Mouse (Mus musculus): ENCODE measurements around the gene Gse1. TPM values are rescaled to one million over a fixed set of nuclear protein-coding genes. Genes with fewer than 3 reads are reported as not detected.

The Gse1 gene
- total and polyA plus RNA-seq, 3 experiments: 12.1 to 24.3 (median 21.0) TPM

DNA sequence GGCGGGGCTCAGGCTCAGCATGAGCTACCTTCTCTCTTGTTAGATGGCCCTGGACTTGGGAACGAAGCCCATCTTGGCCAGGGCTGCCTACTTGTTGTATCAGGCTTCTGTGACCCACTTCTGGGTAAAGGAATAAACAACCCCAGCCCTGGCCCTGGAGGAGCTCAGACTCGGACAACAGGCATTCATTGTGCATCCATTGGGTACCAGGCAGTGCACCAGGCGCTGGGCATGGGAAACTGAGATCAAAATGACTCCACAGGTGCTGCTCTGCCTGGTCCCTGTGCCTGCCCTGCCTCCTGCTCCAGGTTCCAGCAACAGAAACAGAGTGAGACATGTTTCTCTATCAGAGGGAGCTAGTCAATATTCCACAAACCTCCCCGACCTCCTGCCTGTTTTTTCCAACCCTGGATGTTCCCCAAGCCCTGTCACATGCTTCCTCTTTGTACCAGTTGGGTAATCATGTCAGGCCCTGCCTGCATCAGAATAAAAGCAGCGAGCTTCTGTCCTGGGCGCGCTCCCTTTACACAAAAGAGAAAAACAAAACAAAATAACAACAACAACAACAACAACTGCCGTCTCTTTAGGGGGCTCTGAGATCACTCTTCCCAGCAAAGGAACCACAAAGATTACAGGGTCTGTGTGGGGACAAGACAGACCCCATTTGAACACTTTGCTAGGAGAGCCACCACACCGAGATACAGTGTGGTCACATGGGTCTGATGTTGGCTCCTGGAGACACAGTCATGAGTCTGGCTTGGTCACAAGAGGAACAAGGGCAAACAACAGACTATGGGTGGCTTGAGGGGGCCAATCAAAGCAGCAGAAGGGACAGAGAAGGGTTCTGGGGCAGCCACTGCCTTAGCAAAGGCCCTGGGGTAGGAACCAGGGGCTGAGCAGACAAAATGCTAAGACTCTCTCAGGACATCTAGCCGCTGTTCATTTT is 391.3 kb downstream of the Gse1 start:
- H3K36me3 ChIP-seq (ENCODE audit: control insufficient read depth, insufficient read depth, low read length): no peaks in the 10 kb centered on the region
- H3K79me2 ChIP-seq (replicated peaks; ENCODE audit: control insufficient read depth, insufficient read depth, low read length): no peaks in the 10 kb centered on the region
- H3K4me1 ChIP-seq (ENCODE audit: control insufficient read depth, insufficient read depth, low read length): no peaks in the 10 kb centered on the region
- no peak overlapping the region for H3K4me3 ChIP-seq
- peak; percentile 41 to 68 for DNase-seq
- WGBS: 54% methylated on average over 11 of the region's 11 CpGs
- H3K9ac ChIP-seq (ENCODE audit: low read depth, low read length): no peak overlapping the region
- intact Hi-C loops (cut with DNase I): no loop called here
- H3K27me3 ChIP-seq (ENCODE audit: control insufficient read depth, insufficient read depth, low read length): no peaks in the 10 kb centered on the region
- peak overlapping the region; percentile 83 for H3K27ac ChIP-seq
- TF ChIP-seq CTCF (IDR thresholded peaks at IDR 0.05) (no peak), EP300 (IDR thresholded peaks at IDR 0.05; ENCODE audit: insufficient read depth, low read depth, low read length) (no peak), POLR2A (IDR thresholded peaks at IDR 0.05; ENCODE audit: insufficient read depth, low read depth, low read length) (no peak)

- Histone ChIP-seq H3K27me3 (ENCODE audit: control insufficient read depth, insufficient read depth, low read length) (no peaks in the 10 kb centered on the region), H3K4me3 (no peak overlapping the region), H3K79me2 (replicated peaks; ENCODE audit: control insufficient read depth, insufficient read depth, low read length) (no peaks in the 10 kb centered on the region), H3K36me3 (ENCODE audit: control insufficient read depth, insufficient read depth, low read length) (no peaks in the 10 kb centered on the region), H3K4me1 (ENCODE audit: control insufficient read depth, insufficient read depth, low read length) (no peaks in the 10 kb centered on the region), H3K27ac (peak overlapping the region; percentile 83), H3K9ac (ENCODE audit: low read depth, low read length) (no peak overlapping the region)
- intact Hi-C loops (cut with DNase I): no loop called here
- 58% methylated on average over 7 of the region's 7 CpGs for WGBS
- no peak for DNase-seq
- TF ChIP-seq POLR2A (IDR thresholded peaks at IDR 0.05; ENCODE audit: insufficient read depth, low read depth, low read length) (no peak), CTCF (IDR thresholded peaks at IDR 0.05) (no peak), EP300 (IDR thresholded peaks at IDR 0.05; ENCODE audit: insufficient read depth, low read depth, low read length) (no peak)
Measured at GRCm38 (mm10) chr8:120620441-120620840, 392.2 kb downstream of the Gse1 start.

DNA sequence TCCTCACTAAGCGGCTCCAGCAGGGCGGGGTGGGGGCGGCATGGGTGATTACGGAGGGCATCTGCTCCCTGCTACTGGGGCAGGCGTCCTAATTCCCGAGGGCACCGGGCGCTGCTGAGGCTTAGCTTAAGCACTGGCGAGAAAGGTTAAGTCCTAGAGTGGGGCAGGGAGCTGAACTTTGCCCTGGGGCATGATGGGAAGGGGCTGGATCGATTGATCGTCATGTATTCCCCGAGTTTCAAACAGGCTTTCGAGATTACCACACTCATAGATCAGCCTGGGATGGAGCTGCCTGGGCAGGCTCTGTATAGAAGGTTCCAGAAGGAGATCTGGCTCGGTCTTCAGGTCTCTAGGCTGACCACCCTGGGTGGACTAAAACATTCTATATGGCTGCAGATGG is 393.9 kb downstream of the Gse1 start:
- no peak overlapping the region for H3K9ac ChIP-seq (ENCODE audit: low read depth, low read length)
- no peak overlapping the region for H3K4me3 ChIP-seq
- no peak for TF ChIP-seq POLR2A (IDR thresholded peaks at IDR 0.05; ENCODE audit: insufficient read depth, low read depth, low read length)
- TF ChIP-seq EP300 (IDR thresholded peaks at IDR 0.05; ENCODE audit: insufficient read depth, low read depth, low read length): no peak
- TF ChIP-seq CTCF (IDR thresholded peaks at IDR 0.05): no peak
- H3K27ac ChIP-seq: no peak overlapping the region
- no peaks in the 10 kb centered on the region for H3K79me2 ChIP-seq (replicated peaks; ENCODE audit: control insufficient read depth, insufficient read depth, low read length)
- no peak for DNase-seq
- intact Hi-C loops (cut with DNase I): no loop called here
- 78% methylated on average over 14 of the region's 14 CpGs for WGBS
- no peaks in the 10 kb centered on the region for H3K4me1 ChIP-seq (ENCODE audit: control insufficient read depth, insufficient read depth, low read length)
- no peaks in the 10 kb centered on the region for H3K27me3 ChIP-seq (ENCODE audit: control insufficient read depth, insufficient read depth, low read length)
- H3K36me3 ChIP-seq (ENCODE audit: control insufficient read depth, insufficient read depth, low read length): no peaks in the 10 kb centered on the region

DNA sequence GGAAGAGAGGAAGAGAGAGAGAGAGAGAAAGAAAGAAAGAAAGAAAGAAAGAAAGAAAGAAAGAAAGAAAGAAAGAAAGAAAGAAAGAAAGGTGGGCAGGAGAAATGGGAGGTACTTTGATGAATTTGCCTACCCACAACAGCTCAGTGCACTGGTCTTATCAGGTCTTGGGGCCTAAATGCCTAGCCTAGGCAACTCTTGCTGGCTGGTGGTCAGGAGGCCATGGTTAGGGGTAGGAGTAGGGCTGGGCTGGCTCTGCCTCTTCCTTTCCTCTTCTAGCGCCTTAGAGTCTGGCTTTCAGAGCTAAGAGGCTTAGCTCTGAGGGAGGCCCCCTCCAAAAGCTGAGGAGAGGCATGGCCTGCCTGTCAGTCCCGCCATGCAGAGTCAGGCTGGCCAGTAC is 395.4 kb downstream of the Gse1 start:
- Histone ChIP-seq H3K4me1 (ENCODE audit: control insufficient read depth, insufficient read depth, low read length) (no peaks in the 10 kb centered on the region), H3K9ac (ENCODE audit: low read depth, low read length) (no peak overlapping the region), H3K4me3 (no peak overlapping the region), H3K27ac (no peak overlapping the region), H3K36me3 (ENCODE audit: control insufficient read depth, insufficient read depth, low read length) (no peaks in the 10 kb centered on the region), H3K27me3 (ENCODE audit: control insufficient read depth, insufficient read depth, low read length) (no peaks in the 10 kb centered on the region), H3K79me2 (replicated peaks; ENCODE audit: control insufficient read depth, insufficient read depth, low read length) (no peaks in the 10 kb centered on the region)
- no peak for DNase-seq
- 68% methylated on average over 2 of the region's 2 CpGs for whole genome bisulfite sequencing
- intact Hi-C loops (cut with DNase I): no loop called here
- TF ChIP-seq EP300 (IDR thresholded peaks at IDR 0.05; ENCODE audit: insufficient read depth, low read depth, low read length) (no peak), POLR2A (IDR thresholded peaks at IDR 0.05; ENCODE audit: insufficient read depth, low read depth, low read length) (no peak), CTCF (IDR thresholded peaks at IDR 0.05) (no peak)

DNA sequence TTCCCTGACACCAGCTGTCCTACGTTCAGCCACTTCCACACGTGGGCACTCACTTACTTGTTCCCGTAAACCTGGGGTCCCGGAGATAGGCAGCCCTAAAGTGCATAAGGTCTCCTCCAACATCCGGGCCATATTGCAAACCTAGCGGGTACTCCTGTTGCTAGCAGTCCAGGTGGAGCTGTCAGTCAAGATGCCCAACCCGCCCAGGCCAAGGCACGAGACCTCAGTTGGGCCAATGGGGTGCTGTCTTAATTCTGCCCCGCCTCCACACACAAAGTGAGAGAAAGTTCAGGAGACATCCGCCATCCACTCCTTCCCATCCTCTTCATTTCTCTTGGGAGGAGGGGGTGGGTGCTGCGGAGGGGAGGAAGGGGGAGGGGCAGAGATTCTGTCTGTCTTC is 398.2 kb downstream of the Gse1 start:
- no peak overlapping the region for H3K9ac ChIP-seq (ENCODE audit: low read depth, low read length)
- H3K36me3 ChIP-seq (ENCODE audit: control insufficient read depth, insufficient read depth, low read length): no peaks in the 10 kb centered on the region
- intact Hi-C loops (cut with DNase I): no loop called here
- H3K79me2 ChIP-seq (replicated peaks; ENCODE audit: control insufficient read depth, insufficient read depth, low read length): no peaks in the 10 kb centered on the region
- DNase-seq: no peak
- no peaks in the 10 kb centered on the region for H3K27me3 ChIP-seq (ENCODE audit: control insufficient read depth, insufficient read depth, low read length)
- no peak overlapping the region for H3K27ac ChIP-seq
- WGBS: 79% methylated on average over 11 of the region's 11 CpGs
- no peaks in the 10 kb centered on the region for H3K4me1 ChIP-seq (ENCODE audit: control insufficient read depth, insufficient read depth, low read length)
- no peak overlapping the region for H3K4me3 ChIP-seq
- no peak for TF ChIP-seq CTCF (IDR thresholded peaks at IDR 0.05)
- TF ChIP-seq EP300 (IDR thresholded peaks at IDR 0.05; ENCODE audit: insufficient read depth, low read depth, low read length): no peak
- TF ChIP-seq POLR2A (IDR thresholded peaks at IDR 0.05; ENCODE audit: insufficient read depth, low read depth, low read length): no peak

GRCm38 (mm10) chr8:120627298-120627697 is 399.0 kb downstream of the Gse1 start:
- Histone ChIP-seq H3K36me3 (ENCODE audit: control insufficient read depth, insufficient read depth, low read length) (no peaks in the 10 kb centered on the region), H3K79me2 (replicated peaks; ENCODE audit: control insufficient read depth, insufficient read depth, low read length) (no peaks in the 10 kb centered on the region), H3K27me3 (ENCODE audit: control insufficient read depth, insufficient read depth, low read length) (no peaks in the 10 kb centered on the region), H3K27ac (no peak overlapping the region), H3K4me1 (ENCODE audit: control insufficient read depth, insufficient read depth, low read length) (no peaks in the 10 kb centered on the region), H3K9ac (ENCODE audit: low read depth, low read length) (no peak overlapping the region), H3K4me3 (no peak overlapping the region)
- no peak for DNase-seq
- TF ChIP-seq CTCF (IDR thresholded peaks at IDR 0.05) (no peak), EP300 (IDR thresholded peaks at IDR 0.05; ENCODE audit: insufficient read depth, low read depth, low read length) (no peak), POLR2A (IDR thresholded peaks at IDR 0.05; ENCODE audit: insufficient read depth, low read depth, low read length) (no peak)
- 87% methylated on average over 5 of the region's 5 CpGs for WGBS
- intact Hi-C loops (cut with DNase I): no loop called here

Measured in heart, adult 2 months (tissue).